Mouse (Mus musculus) embryonic fibroblast, embryonic 13.5 days (primary cell): ENCODE measurements at regions not wholly inside any gene's neighbourhood (a gene's known extent, or its start where the extent isn't known, plus 50 kb on each side); places are given as distances from the start of the nearest gene placed in this dataset.

ENCODE experiments used
- CTCF ChIP-seq: IDR thresholded peaks from 2 replicates; pipeline ENCODE4 v1.5.1; 2011; ENCODE audit warnings: mild to moderate bottlenecking, control low read depth, low read length, moderate library complexity, borderline replicate concordance; ENCODE audit not compliant: insufficient read depth
- POLR2A ChIP-seq: IDR thresholded peaks from 2 replicates; pipeline ENCODE4 v1.6.1; 2011; ENCODE audit warnings: low read depth, mild to moderate bottlenecking, control low read depth, low read length, moderate library complexity

DNA sequence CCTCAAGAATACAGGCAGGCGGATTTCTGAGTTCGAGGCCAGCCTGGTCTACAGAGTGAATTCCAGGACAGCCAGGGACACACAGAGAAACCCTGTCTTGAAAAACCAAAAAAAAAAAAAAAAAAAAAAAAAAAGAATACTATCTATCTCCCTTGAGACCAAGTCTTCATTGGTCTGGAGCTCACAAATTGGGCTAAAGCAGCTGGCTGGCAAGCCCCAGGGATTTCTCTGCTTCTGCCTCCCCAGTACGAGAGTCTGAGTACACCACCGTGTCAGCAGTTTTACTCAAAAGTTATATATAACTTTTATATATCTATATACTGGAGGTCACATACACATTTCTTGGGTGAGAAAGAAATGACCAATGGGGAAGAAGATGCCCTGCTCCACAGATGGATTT lies 229.2 kb downstream of the Zfp36l1 start:
- TF ChIP-seq CTCF (no peak), POLR2A (no peak)
